Mouse (Mus musculus) adrenal gland, adult 18-20 months (tissue): ENCODE data around the gene Lrrc8b. TPM values are rescaled to one million over a fixed set of nuclear protein-coding genes. Genes with fewer than 3 reads are reported as not detected.

ENCODE experiments used
- DNase-seq, 2 experiments: peaks; one replicate each; pipeline ENCODE4 v3.0.0; 2021 to 2022; ENCODE audit warnings: low spot score in 2 of 2
- total RNA-seq, 2 experiments: library from RNA; stranded (reverse); gene quantifications; 1 replicate in 1 of 2; 2 replicates in 1 of 2; pipeline ENCODE4 v1.2.3; 2021

The Lrrc8b gene
- total RNA-seq, 2 experiments from 2014 or later: 60.4 to 113 TPM

GRCm38 (mm10) chr5:105516290-105516689, 100.7 kb downstream of the Lrrc8b start:
- DNase-seq: no peak

GRCm38 (mm10) chr5:105517992-105518625, 102.5 kb downstream of the Lrrc8b start:
- no peak for DNase-seq

- no peak for DNase-seq
Observed at GRCm38 (mm10) chr5:105518626-105519095, 103.1 kb downstream of the Lrrc8b start.

- DNase-seq: peak; percentile 84 to 88
Observed at GRCm38 (mm10) chr5:105519096-105519975, 103.8 kb downstream of the Lrrc8b start, which contains the start of gene Lrrc8c. Gene Lrrc8c (plus strand): TSS chr5:105519388.

GRCm38 (mm10) chr5:105519976-105520300, 104.4 kb downstream of the Lrrc8b start:
- no peak for DNase-seq

GRCm38 (mm10) chr5:105520442-105520965, 104.9 kb downstream of the Lrrc8b start:
- no peak for DNase-seq

GRCm38 (mm10) chr5:105523452-105523851, 107.9 kb downstream of the Lrrc8b start:
- no peak for DNase-seq

GRCm38 (mm10) chr5:105525004-105525403, 109.4 kb downstream of the Lrrc8b start:
- DNase-seq: no peak

GRCm38 (mm10) chr5:105526107-105526645, 110.6 kb downstream of the Lrrc8b start:
- DNase-seq: no peak

- no peak for DNase-seq
Observed at GRCm38 (mm10) chr5:105526766-105527165, 111.2 kb downstream of the Lrrc8b start.

GRCm38 (mm10) chr5:105527477-105528331, 112.1 kb downstream of the Lrrc8b start:
- peak; percentile 26 to 31 for DNase-seq

- DNase-seq: no peak
Observed at GRCm38 (mm10) chr5:105530576-105530975, 115.0 kb downstream of the Lrrc8b start.

GRCm38 (mm10) chr5:105535186-105535585, 119.6 kb downstream of the Lrrc8b start:
- no peak for DNase-seq

- no peak for DNase-seq
Observed at GRCm38 (mm10) chr5:105536172-105536571, 120.6 kb downstream of the Lrrc8b start.

- DNase-seq: no peak
Observed at GRCm38 (mm10) chr5:105537101-105537723, 121.6 kb downstream of the Lrrc8b start.

Other genes starting within 250 kb of the Lrrc8b start
- gene Gbp10, start 176.2 kb upstream of the Lrrc8b start, total RNA-seq: 1 to 10 TPM; 1.3 TPM
- 1 to 10 TPM in 1 of 2 experiments, not detected in 1; 1.2 TPM for gene Gm43302, start 122.1 kb upstream of the Lrrc8b start, total RNA-seq
- 10 to 100 TPM; 13.7 to 16.1 TPM for gene Gbp6, start 122.1 kb upstream of the Lrrc8b start, total RNA-seq
- gene Lrrc8c, start 103.6 kb downstream of the Lrrc8b start, total RNA-seq: 10 to 100 TPM; 19.2 to 21.3 TPM